Mouse (Mus musculus) forebrain, embryonic 16.5 days (tissue): ENCODE results near the gene Slc25a21. TPM values are rescaled to one million over a fixed set of nuclear protein-coding genes. Genes with fewer than 3 reads are reported as not detected.
"Not testable (repeated sequence)": the region's sequence is repeated elsewhere in the genome, so short reads cannot be mapped to it uniquely, and the experiment has no call there.

Experiments used
- ATAC-seq: fragments of 200-750 bp; cut with Nextera tagmentation; 2 replicates; pipeline ENCODE4 v1.8.0; 2017; ENCODE audit warnings: mild to moderate bottlenecking, moderate library complexity
- H3K27ac ChIP-seq: fragments of 300-500 bp; sonication (generic); 2 replicates; pipeline ENCODE4 v1.5.1; 2014; ENCODE audit warnings: low read length, control low read depth
- H3K27me3 ChIP-seq: fragments of 300-500 bp; sonication (generic); replicated peaks from 2 replicates; pipeline ENCODE4 v1.6.1; 2014; ENCODE audit warnings: low read length; ENCODE audit not compliant: control insufficient read depth, insufficient read depth
- H3K36me3 ChIP-seq: fragments of 300-500 bp; sonication (generic); 2 replicates; pipeline ENCODE4 v1.6.1; 2014; ENCODE audit not compliant: control insufficient read depth, insufficient read depth
- H3K4me1 ChIP-seq: fragments of 300-500 bp; sonication (generic); replicated peaks from 2 replicates; pipeline ENCODE4 v1.6.1; 2014; ENCODE audit warnings: low read length; ENCODE audit not compliant: control insufficient read depth, insufficient read depth
- H3K4me2 ChIP-seq: fragments of 300-500 bp; sonication (generic); 2 replicates; pipeline ENCODE4 v1.6.1; 2014; ENCODE audit warnings: mild to moderate bottlenecking, low read length, control low read depth
- H3K4me3 ChIP-seq: fragments of 300-500 bp; sonication (generic); replicated peaks from 2 replicates; pipeline ENCODE4 v1.5.1; 2014; ENCODE audit warnings: mild to moderate bottlenecking, low read length, control low read depth
- H3K9ac ChIP-seq: fragments of 300-500 bp; sonication (generic); replicated peaks from 2 replicates; pipeline ENCODE4 v1.6.1; 2014; ENCODE audit warnings: low read depth, low read length, control low read depth
- H3K9me3 ChIP-seq: fragments of 300-500 bp; sonication (generic); 2 replicates; pipeline ENCODE4 v1.6.1; 2016; ENCODE audit warnings: low read length; ENCODE audit not compliant: control insufficient read depth
- WGBS: fragments of 180-500 bp; shearing (Covaris S2); extraction: QIAGEN DNeasy Blood & Tissue Kit; methylation state at CpG from one replicate; pipeline ENCODE4 v1.1.7; 2014; 5-methylcytosine and 5-hydroxymethylcytosine counted together
- polyA plus RNA-seq: library from polyadenylated mRNA; unstranded; fragments of >200 nt; fragmentation: Nextera tagmentation; extraction: Ambion mirVana; gene quantifications from 2 replicates; pipeline ENCODE4 v1.2.1, GENCODE M21; 2015

Slc25a21 gene
- polyA plus RNA-seq, 1 experiment from 2014 or later = not detected

- not testable (repeated sequence) for H3K4me1 ChIP-seq, H3K36me3 ChIP-seq, H3K27ac ChIP-seq, H3K4me2 ChIP-seq, H3K27me3 ChIP-seq, H3K9me3 ChIP-seq, H3K4me3 ChIP-seq, ATAC-seq, H3K9ac ChIP-seq
- WGBS = 74% methylated on average over 5 of the region's 5 CpGs
These were observed 15.2 kb upstream of the Slc25a21 start for GRCm38 (mm10) chr12:57212463-57212862.

GRCm38 (mm10) chr12:57211353-57212311 lies 14.4 kb upstream of the Slc25a21 start:
- 10% methylated on average over 30 of the region's 30 CpGs for WGBS
- Histone ChIP-seq H3K9me3 (no peaks in the 10 kb centered on the region), H3K4me3 (peak overlapping the region; percentile 41), H3K9ac (peak overlapping the region; percentile 49; the same call in 1 of the 2 replicates), H3K4me2 (peak overlapping the region; percentile 63), H3K27ac (no peak overlapping the region), H3K4me1 (peaks cover 4% of the 10 kb centered on the region), H3K27me3 (no peaks in the 10 kb centered on the region), H3K36me3 (no peaks in the 10 kb centered on the region)
- ATAC-seq = peak; percentile 74

GRCm38 (mm10) chr12:57204276-57204851 lies 7.1 kb upstream of the Slc25a21 start:
- Histone ChIP-seq H3K36me3 (no peaks in the 10 kb centered on the region), H3K4me2 (no peak overlapping the region), H3K4me3 (no peak overlapping the region), H3K27ac (no peak overlapping the region), H3K9me3 (no peaks in the 10 kb centered on the region), H3K4me1 (no peaks in the 10 kb centered on the region), H3K27me3 (no peaks in the 10 kb centered on the region), H3K9ac (no peak overlapping the region)
- 89% methylated on average over 4 of the region's 4 CpGs for WGBS
- no peak for ATAC-seq

GRCm38 (mm10) chr12:57201901-57202300 lies 4.6 kb upstream of the Slc25a21 start:
- Histone ChIP-seq H3K4me1 (peaks cover 2% of the 10 kb centered on the region), H3K9me3 (no peaks in the 10 kb centered on the region), H3K36me3 (no peaks in the 10 kb centered on the region), H3K27ac (no peak overlapping the region), H3K27me3 (peaks cover 8% of the 10 kb centered on the region), H3K4me3 (no peak overlapping the region), H3K4me2 (no peak overlapping the region), H3K9ac (no peak overlapping the region)
- ATAC-seq = no peak
- WGBS = 97% methylated on average over 3 of the region's 3 CpGs

GRCm38 (mm10) chr12:57199427-57199826 lies 2.2 kb upstream of the Slc25a21 start:
- H3K4me3 ChIP-seq = no peak overlapping the region
- H3K4me2 ChIP-seq = no peak overlapping the region
- H3K4me1 ChIP-seq = peaks cover 9% of the 10 kb centered on the region
- no peaks in the 10 kb centered on the region for H3K9me3 ChIP-seq
- H3K9ac ChIP-seq = no peak overlapping the region
- H3K36me3 ChIP-seq = no peaks in the 10 kb centered on the region
- WGBS = 94% methylated on average over 2 of the region's 2 CpGs
- H3K27ac ChIP-seq = no peak overlapping the region
- ATAC-seq = no peak
- peaks cover 8% of the 10 kb centered on the region for H3K27me3 ChIP-seq

GRCm38 (mm10) chr12:57198269-57198668 lies 997 bp upstream of the Slc25a21 start:
- no peak for ATAC-seq

GRCm38 (mm10) chr12:57196608-57197362 lies 487 bp downstream of the Slc25a21 start:
- H3K4me1 ChIP-seq = peaks cover 9% of the 10 kb centered on the region
- WGBS = 1% methylated on average over 59 of the region's 59 CpGs

More at GRCm38 (mm10) chr12:57198269-57198668, 997 bp upstream of the Slc25a21 start:
- Histone ChIP-seq H3K27me3 (peaks cover 8% of the 10 kb centered on the region), H3K4me3 (no peak overlapping the region), H3K27ac (no peak overlapping the region), H3K4me1 (peaks cover 9% of the 10 kb centered on the region), H3K36me3 (no peaks in the 10 kb centered on the region), H3K9me3 (no peaks in the 10 kb centered on the region), H3K4me2 (no peak overlapping the region), H3K9ac (no peak overlapping the region)

GRCm38 (mm10) chr12:57196286-57196607 lies 1.0 kb downstream of the Slc25a21 start:
- ATAC-seq = no peak
- Histone ChIP-seq H3K36me3 (no peaks in the 10 kb centered on the region), H3K4me1 (peaks cover 9% of the 10 kb centered on the region), H3K4me3 (peak overlapping the region; percentile 46), H3K9me3 (no peaks in the 10 kb centered on the region), H3K9ac (no peak overlapping the region), H3K4me2 (peak overlapping the region; percentile 66), H3K27me3 (peaks cover 8% of the 10 kb centered on the region), H3K27ac (no peak overlapping the region)
- WGBS = 10% methylated on average over 8 of the region's 8 CpGs

More at GRCm38 (mm10) chr12:57196608-57197362, 487 bp downstream of the Slc25a21 start:
- Histone ChIP-seq H3K27me3 (peaks cover 8% of the 10 kb centered on the region), H3K4me2 (peak overlapping the region; percentile 66), H3K4me3 (peak overlapping the region; percentile 46), H3K9me3 (no peaks in the 10 kb centered on the region), H3K36me3 (no peaks in the 10 kb centered on the region), H3K9ac (peak overlapping the region; percentile 54), H3K27ac (no peak overlapping the region)
- peak; percentile 58 for ATAC-seq

- peak; percentile 38; the same call in 1 of the 2 replicates for ATAC-seq
- peaks cover 9% of the 10 kb centered on the region for H3K4me1 ChIP-seq
- no peak overlapping the region for H3K4me3 ChIP-seq
- H3K27me3 ChIP-seq = peaks cover 8% of the 10 kb centered on the region
- no peaks in the 10 kb centered on the region for H3K36me3 ChIP-seq
- H3K9ac ChIP-seq = no peak overlapping the region
- H3K4me2 ChIP-seq = no peak overlapping the region
- no peaks in the 10 kb centered on the region for H3K9me3 ChIP-seq
- WGBS = 26% methylated on average over 3 of the region's 3 CpGs
- H3K27ac ChIP-seq = no peak overlapping the region
These were observed 2.7 kb downstream of the Slc25a21 start for GRCm38 (mm10) chr12:57194609-57195008.
